In genomic region chr14:52724988-52725387, GRCm38 (mm10) we compare ENCODE assay signal across 4 mouse cellular contexts.
DNase-seq lines count a peak whose midpoint lies in the region; ATAC-seq and TF ChIP-seq lines count a peak whose summit lies in the region.
"Not testable (repeated sequence)": the region's sequence is repeated elsewhere in the genome, so short reads cannot be mapped to it uniquely, and the experiment has no call there.

No protein-coding gene starts in this region.

- not testable (repeated sequence) for H3K27ac ChIP-seq in layer of hippocampus, adult 2 months

- not testable (repeated sequence) for H3K4me3 ChIP-seq in layer of hippocampus, adult 2 months

- ATAC-seq in common myeloid progenitor, adult 5-6 weeks (replicated peaks; ENCODE audit: low read depth, poor library complexity, severe bottlenecking) = peak; percentile 40; the same call in 1 of the 2 replicates
- peak; percentile 61; the same call in 1 of the 2 replicates for ATAC-seq in granulocyte monocyte progenitor cell, adult 5-6 weeks (replicated peaks; ENCODE audit: poor library complexity, severe bottlenecking)
- ATAC-seq in megakaryocyte progenitor cell, adult 5-6 weeks (replicated peaks; ENCODE audit: poor library complexity) = peak; percentile 60

- DNase-seq in layer of hippocampus, adult 2 months (ENCODE audit: low spot score in 2 of 2) = not testable (repeated sequence)

- TF ChIP-seq CTCF in layer of hippocampus, adult 2 months (conservative IDR thresholded peaks at IDR 0.05) = 0 out of 2 replicates have a peak, but pooled peaks have one; percentile 5
